Mouse (Mus musculus) gastrocnemius, postnatal 4 days (tissue): ENCODE results near the gene Olfr1054. TPM values are rescaled to one million over a fixed set of nuclear protein-coding genes. Genes with fewer than 3 reads are reported as not detected.
"Not testable (repeated sequence)": the region's sequence is repeated elsewhere in the genome, so short reads cannot be mapped to it uniquely, and the experiment has no call there.

Experiments used
- DNase-seq, 2 experiments: peaks; one replicate each; pipeline ENCODE4 v3.0.0; 2021 to 2022; ENCODE audit warnings: low spot score in 2 of 2, mixed read lengths in 2 of 2
- long read RNA-seq, 2 experiments: library from polyadenylated mRNA; stranded (forward); transcript quantifications; one replicate each; pipeline ENCODE4 v2.0.0; 2021
- total RNA-seq, 2 experiments: library from RNA; stranded (reverse); gene quantifications; 2 replicates each; pipeline ENCODE4 v1.2.3; 2021

Gene Olfr1054
- not detected for total RNA-seq
- long read RNA-seq, experiment 1, result 0 reads
- long read RNA-seq, experiment 2, result 0 reads

DNA sequence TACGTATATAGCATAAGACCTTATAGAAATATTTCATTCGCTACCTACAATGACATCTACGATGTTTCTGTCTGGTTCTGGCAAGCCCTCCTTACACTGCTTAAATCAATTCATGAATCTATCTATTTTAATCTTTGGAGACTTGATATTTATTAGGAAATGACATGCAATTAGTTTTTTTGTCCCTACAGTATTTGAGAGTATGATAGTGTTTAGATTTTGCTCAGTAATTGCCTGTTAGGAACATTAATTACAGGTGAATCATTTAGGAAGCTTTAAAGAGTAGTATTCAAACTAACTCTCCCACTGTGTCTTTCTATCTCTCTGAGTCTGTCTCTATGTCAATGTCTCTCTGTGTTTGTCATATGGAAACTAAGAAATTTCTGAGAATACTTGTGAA is at the start of gene Olfr1054:
Olfr1054 (minus strand) TSS at position 101 of the 400 bp plus-strand sequence.
- DNase-seq, result no peak

DNA sequence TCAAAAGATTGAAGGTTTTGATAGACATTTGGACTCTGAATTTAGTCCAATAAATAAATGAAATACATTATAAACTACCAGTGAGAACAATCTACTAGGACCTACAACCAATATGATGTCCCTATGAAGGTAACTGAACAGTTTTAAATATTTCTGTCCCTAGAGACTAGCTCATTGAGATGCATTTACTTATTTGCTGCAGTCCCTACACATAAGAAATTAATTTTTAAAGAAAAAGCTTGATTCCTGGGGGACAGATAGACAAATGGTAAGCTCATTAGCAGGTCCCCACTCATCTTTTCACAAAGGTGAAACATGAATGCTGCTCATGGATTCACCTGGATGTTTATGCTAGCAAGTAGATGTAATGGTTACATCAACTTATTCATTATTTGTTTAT is 43.1 kb upstream of the Olfr1054 start, which contains the start of gene Olfr1057:
Olfr1057 (minus strand) TSS at position 101 of the 400 bp plus-strand sequence.
- no peak for DNase-seq

DNA sequence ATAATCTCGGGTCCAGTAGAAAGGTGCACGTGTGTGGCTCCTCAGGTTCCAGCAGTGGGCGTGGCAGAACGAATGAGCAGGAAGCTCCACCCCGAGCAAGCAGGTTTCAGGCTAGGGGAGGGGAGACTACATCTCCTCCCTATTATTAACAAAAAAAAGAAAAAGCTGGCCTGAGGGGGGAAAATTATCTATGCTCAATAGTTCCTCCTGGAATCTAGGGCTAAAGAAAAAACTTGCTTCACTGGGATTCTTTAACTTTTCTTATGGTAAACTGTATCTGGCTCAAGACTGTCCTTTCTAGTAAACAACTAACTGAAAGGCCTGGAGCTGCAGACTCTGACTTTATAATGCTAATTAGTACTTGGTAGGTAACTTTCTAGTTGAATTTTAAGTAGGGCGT is 31.1 kb upstream of the Olfr1054 start:
- DNase-seq, result not testable (repeated sequence)

DNA sequence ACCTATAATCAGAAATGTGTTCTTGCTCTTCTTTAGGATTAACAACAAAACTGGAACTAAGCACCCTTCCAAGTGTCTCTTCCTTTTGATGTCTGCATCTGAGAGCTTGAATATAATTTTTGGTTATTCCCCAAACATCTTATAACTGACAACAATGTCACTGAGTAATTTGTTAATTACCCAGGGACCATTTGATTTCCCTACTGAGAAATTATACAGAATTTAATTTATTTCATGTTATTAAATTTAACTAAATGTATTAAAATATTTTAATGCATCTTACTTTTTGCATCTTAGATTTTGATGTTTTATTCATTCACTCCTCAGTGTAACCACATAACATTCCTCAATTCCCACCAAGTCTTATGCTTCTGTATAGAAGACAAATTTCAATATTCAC is 27.1 kb upstream of the Olfr1054 start, which contains the start of gene Olfr1056:
Olfr1056 (minus strand) TSS at position 101 of the 400 bp plus-strand sequence.
- DNase-seq, result no peak

DNA sequence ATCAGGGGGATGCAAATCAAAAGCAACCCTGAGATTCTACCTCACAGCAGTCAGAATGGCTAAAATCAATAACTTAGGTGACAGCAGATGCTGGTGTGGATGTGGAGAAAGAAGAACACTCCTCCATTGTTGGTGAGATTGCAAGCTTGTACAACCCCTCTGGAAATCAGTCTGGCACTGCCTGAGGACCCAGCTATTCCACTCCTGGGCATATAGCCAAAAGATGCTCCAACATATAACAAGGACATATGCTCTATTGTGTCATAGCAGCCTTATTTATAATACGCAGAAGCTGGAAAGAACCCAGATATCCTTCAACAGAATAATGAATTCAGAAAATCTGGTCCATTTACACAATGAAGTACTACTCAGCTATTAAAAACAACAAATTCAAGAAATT is 16.5 kb upstream of the Olfr1054 start:
- DNase-seq, result not testable (repeated sequence)

DNA sequence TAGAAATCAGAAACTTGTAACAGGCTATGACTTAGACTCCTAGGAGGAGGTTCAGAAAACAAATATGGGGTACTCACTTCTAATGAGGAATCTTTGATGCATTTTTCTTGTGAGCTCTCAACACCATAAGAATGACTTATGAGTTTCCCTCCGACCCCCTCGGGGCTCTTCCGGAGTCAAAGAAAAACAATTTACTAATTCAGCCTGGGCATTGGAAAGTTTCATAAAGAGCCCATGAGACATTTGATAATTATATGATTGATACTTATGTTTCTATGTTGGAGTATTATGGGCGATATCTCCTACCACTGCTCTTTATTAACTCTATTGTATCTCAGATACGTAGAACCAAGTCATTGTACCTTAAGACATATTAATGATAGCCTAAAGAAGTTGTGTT is 15.0 kb upstream of the Olfr1054 start, which contains the start of gene Olfr1055:
Olfr1055 (minus strand) TSS at position 101 of the 400 bp plus-strand sequence.
- DNase-seq, result no peak

DNA sequence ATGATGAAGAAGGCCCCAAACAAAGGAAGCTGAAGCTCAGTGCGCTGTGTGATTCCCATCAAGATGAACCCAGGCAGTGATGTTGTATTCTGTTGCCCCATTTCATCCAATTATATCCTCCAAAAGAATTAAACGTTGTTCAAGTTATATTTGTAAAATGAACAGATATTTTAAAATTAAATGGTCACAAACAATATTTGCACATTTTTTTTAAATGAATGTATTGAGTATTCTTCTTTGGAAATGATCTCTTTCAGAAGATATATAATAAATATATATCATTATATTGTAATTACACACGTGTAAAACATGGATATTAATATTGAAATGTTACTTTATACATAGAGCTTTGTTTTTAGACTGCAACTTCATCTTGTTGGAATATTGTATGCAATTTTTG is 20.0 kb downstream of the Olfr1054 start, which contains the start of gene Olfr1053:
Olfr1053 (minus strand) TSS at position 101 of the 400 bp plus-strand sequence.
- no peak for DNase-seq

DNA sequence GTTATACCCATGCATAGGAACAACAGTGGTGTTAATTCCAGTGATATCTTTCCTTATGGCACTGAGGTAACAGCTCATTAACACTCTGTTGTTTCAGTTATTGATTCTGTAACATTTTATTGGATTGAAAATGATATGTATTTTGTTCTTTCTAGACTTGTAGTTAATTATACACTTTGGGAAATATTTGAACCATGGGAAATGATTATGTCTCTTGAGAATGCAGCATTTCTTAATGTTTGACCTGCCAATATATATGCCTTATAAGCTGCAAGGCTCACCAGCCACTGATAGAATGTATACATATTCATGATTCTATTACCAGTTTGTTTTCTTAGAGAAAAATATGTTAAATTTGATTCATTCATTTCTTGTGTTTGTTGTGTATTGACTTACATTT is 43.1 kb downstream of the Olfr1054 start, which contains the start of gene Olfr1052:
Olfr1052 (plus strand) TSS at position 301 of the 400 bp plus-strand sequence.
- DNase-seq, result no peak

Other genes starting within 250 kb of the Olfr1054 start
- gene Olfr1037, start 248.0 kb downstream of the Olfr1054 start, total RNA-seq, result not detected
- gene Olfr1039, start 199.5 kb downstream of the Olfr1054 start, total RNA-seq, result not detected
- not detected for gene Olfr1040, start 188.7 kb downstream of the Olfr1054 start, total RNA-seq
- gene Olfr1042, start 173.6 kb downstream of the Olfr1054 start, total RNA-seq, result not detected
- not detected for gene Olfr1043, start 167.9 kb downstream of the Olfr1054 start, total RNA-seq
- gene Olfr1044, start 157.6 kb downstream of the Olfr1054 start, total RNA-seq, result not detected
- gene Olfr52, start 149.8 kb downstream of the Olfr1054 start, total RNA-seq, result not detected
- gene Olfr1045, start 132.4 kb downstream of the Olfr1054 start, total RNA-seq, result not detected
- not detected for gene Olfr1046, start 116.1 kb downstream of the Olfr1054 start, total RNA-seq
- gene Olfr1047, start 104.0 kb downstream of the Olfr1054 start, total RNA-seq, result not detected
- gene Olfr1048, start 95.1 kb downstream of the Olfr1054 start, total RNA-seq, result not detected
- not detected for gene Olfr1049, start 77.1 kb downstream of the Olfr1054 start, total RNA-seq
- gene Olfr1051, start 56.3 kb downstream of the Olfr1054 start, total RNA-seq, result not detected
- not detected for gene Olfr1052, start 43.0 kb downstream of the Olfr1054 start, total RNA-seq
- gene Olfr1053, start 20.1 kb downstream of the Olfr1054 start, total RNA-seq, result not detected
- not detected for gene Olfr1055, start 14.9 kb upstream of the Olfr1054 start, total RNA-seq
- not detected for gene Olfr1056, start 27.0 kb upstream of the Olfr1054 start, total RNA-seq
- gene Olfr1057, start 43.0 kb upstream of the Olfr1054 start, total RNA-seq, result not detected
- gene Olfr1058, start 53.1 kb upstream of the Olfr1054 start, total RNA-seq, result not detected
- not detected for gene Olfr1061, start 78.6 kb upstream of the Olfr1054 start, total RNA-seq
- gene Olfr1062, start 91.3 kb upstream of the Olfr1054 start, total RNA-seq, result not detected
- not detected for gene Olfr1065, start 115.2 kb upstream of the Olfr1054 start, total RNA-seq
- gene Olfr1066, start 120.8 kb upstream of the Olfr1054 start, total RNA-seq, result not detected
- gene Olfr228, start 152.0 kb upstream of the Olfr1054 start, total RNA-seq, result not detected
- gene Olfr1076, start 173.0 kb upstream of the Olfr1054 start, total RNA-seq, result not detected
- gene Olfr1079, start 207.0 kb upstream of the Olfr1054 start, total RNA-seq, result not detected
- gene Olfr1080, start 222.8 kb upstream of the Olfr1054 start, total RNA-seq, result not detected